Mouse (Mus musculus) embryonic facial prominence, embryonic 12.5 days (tissue): Measurements from ENCODE around the gene Nagpa. TPM values are rescaled to one million over a fixed set of nuclear protein-coding genes. Genes with fewer than 3 reads are reported as not detected.
A peak's percentile ranks its signal among the peaks of the same experiment; 100 is the strongest.

ENCODE experiments used
- ATAC-seq: fragments of 200-750 bp; cut with Nextera tagmentation; 2 replicates; pipeline ENCODE4 v1.8.0; 2017; ENCODE audit not compliant: insufficient number of reproducible peaks, insufficient read depth, low FRiP score, low TSS enrichment
- H3K27ac ChIP-seq: fragments of 300-500 bp; sonication (generic); 2 replicates; pipeline ENCODE4 v1.5.1; 2016; ENCODE audit warnings: mild to moderate bottlenecking
- H3K27me3 ChIP-seq: fragments of 300-500 bp; sonication (generic); 2 replicates; pipeline ENCODE4 v1.6.1; 2016; ENCODE audit warnings: mild to moderate bottlenecking, moderate library complexity
- H3K36me3 ChIP-seq: fragments of 300-500 bp; sonication (generic); 2 replicates; pipeline ENCODE4 v1.6.1; 2016; ENCODE audit warnings: mild to moderate bottlenecking
- H3K4me1 ChIP-seq: fragments of 300-500 bp; sonication (generic); 2 replicates; pipeline ENCODE4 v1.6.1; 2016
- H3K4me2 ChIP-seq: fragments of 300-500 bp; sonication (generic); replicated peaks from 2 replicates; pipeline ENCODE4 v1.6.1; 2016; ENCODE audit warnings: mild to moderate bottlenecking, moderate library complexity
- H3K4me3 ChIP-seq: fragments of 300-500 bp; sonication (generic); 2 replicates; pipeline ENCODE4 v1.5.1; 2016; ENCODE audit warnings: mild to moderate bottlenecking
- H3K9ac ChIP-seq: fragments of 300-500 bp; sonication (generic); 2 replicates; pipeline ENCODE4 v1.6.1; 2016; ENCODE audit warnings: mild to moderate bottlenecking, moderate library complexity
- H3K9me3 ChIP-seq: fragments of 300-500 bp; sonication (generic); 2 replicates; pipeline ENCODE4 v1.6.1; 2016; ENCODE audit warnings: mild to moderate bottlenecking, moderate library complexity
- WGBS: fragments of 180-500 bp; shearing (Covaris S2); methylation state at CpG from one replicate; pipeline ENCODE4 v1.1.7; 2016; 5-methylcytosine and 5-hydroxymethylcytosine counted together
- polyA plus RNA-seq: library from polyadenylated mRNA; unstranded; fragments of >200 nt; fragmentation: Nextera tagmentation; extraction: Ambion mirVana; gene quantifications from 2 replicates; pipeline ENCODE4 v1.2.1, GENCODE M21; 2016

Nagpa gene
- polyA plus RNA-seq, 1 experiment from 2014 or later: 17.1 TPM

GRCm38 (mm10) chr16:5222140-5222539 is 18.3 kb upstream of the Nagpa start, which contains the start of gene AU021092:
Gene AU021092, minus strand, starts transcription at chr16:5222299.
- 72% methylated on average over 6 of the region's 6 CpGs for WGBS
- Histone ChIP-seq H3K36me3 (no peaks in the 10 kb centered on the region), H3K4me2 (no peak within 1 kb of the TSS), H3K27ac (no peak within 1 kb of the TSS), H3K4me3 (no peak within 1 kb of the TSS), H3K4me1 (no peaks in the 10 kb centered on the region), H3K27me3 (no peaks in the 10 kb centered on the region), H3K9me3 (no peaks in the 10 kb centered on the region), H3K9ac (no peak within 1 kb of the TSS)
- no peak for ATAC-seq

DNA sequence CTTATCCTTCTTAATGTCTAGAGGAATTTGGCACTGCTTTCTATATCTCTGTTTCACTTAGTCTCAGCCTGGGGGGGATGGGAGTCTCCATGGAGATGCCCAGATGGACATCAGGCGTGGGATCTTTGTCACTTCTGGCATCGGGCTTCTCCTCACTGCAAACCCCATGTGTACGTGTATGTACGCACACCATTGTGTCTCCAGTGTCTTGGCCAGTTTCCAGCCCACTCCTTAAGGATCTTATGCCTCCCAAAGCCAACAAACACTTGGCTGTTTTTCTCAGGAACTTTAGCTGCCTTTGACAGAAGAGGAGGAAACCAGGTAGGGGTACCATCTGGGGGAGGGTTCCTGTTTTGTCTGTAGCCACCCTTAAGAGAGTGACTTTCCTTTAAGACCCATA is 17.6 kb upstream of the Nagpa start:
- no peaks in the 10 kb centered on the region for H3K36me3 ChIP-seq
- ATAC-seq: no peak
- WGBS: 69% methylated on average over 4 of the region's 4 CpGs
- no peaks in the 10 kb centered on the region for H3K27me3 ChIP-seq
- H3K4me3 ChIP-seq: no peak overlapping the region
- no peak overlapping the region for H3K4me2 ChIP-seq
- H3K9me3 ChIP-seq: no peaks in the 10 kb centered on the region
- no peaks in the 10 kb centered on the region for H3K4me1 ChIP-seq
- no peak overlapping the region for H3K9ac ChIP-seq
- no peak overlapping the region for H3K27ac ChIP-seq

DNA sequence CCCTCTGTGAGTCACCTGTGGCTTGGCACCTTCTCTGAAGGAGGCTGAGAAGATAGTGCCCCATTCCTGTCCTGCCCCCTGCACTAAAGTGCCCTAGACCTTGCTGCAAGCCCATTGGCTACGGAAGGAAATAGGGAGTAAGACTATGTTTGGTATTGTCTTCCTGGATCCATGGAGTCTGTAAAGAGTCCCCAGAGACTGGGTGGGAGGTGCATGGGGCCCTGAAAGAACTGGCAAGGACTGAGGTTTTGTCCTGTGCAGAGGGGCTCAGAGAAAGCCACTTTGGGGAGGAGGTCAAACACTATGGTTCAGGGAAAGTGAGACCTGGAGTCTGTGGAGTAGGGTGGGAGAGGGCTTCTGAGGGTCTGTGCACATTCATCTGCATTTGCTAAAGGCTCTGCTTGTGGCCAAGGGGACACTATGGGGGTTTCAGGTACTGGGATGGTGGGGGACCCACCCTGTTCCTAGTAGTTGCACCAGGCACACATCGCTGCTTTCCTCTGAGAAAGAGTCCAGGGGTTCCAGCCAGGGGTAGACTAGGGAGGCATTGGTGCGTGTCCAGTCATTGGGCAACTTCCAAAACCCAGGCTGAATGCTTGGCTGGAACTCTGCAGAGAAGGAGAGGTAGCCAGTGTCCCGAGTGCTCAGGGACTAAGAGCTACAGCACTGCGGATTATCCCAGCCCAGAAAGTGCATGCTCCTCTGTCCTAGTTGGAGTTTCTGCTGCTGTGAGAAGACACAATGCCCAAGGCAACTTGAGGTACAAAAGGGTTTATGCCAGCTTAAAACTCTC is 13.7 kb upstream of the Nagpa start:
- H3K4me2 ChIP-seq: no peak overlapping the region
- H3K9ac ChIP-seq: no peak overlapping the region
- ATAC-seq: no peak
- no peaks in the 10 kb centered on the region for H3K27me3 ChIP-seq
- H3K4me3 ChIP-seq: no peak overlapping the region
- H3K9me3 ChIP-seq: no peaks in the 10 kb centered on the region
- H3K36me3 ChIP-seq: no peaks in the 10 kb centered on the region
- no peaks in the 10 kb centered on the region for H3K4me1 ChIP-seq
- no peak overlapping the region for H3K27ac ChIP-seq
- 67% methylated on average over 5 of the region's 5 CpGs for WGBS

DNA sequence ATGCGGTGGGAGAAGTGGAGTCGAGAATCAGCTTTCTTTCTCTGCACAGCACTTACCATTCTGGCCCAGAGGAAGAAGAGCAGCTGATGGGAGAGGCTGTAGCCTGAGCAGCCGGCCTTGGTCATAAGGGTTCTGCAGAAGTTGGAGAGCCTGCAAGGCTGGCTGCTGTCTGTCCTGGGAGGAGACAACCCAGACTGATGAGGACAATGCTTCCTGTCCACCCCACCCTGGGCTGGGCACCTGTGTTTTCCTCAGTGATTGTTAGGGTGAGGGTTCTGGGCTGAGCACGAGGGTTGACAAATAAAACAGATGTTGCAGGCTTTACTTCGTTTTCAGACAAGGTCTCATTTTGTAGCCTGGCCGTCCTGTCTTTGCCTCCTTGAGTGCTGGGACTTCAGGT is 12.9 kb upstream of the Nagpa start:
- H3K9me3 ChIP-seq: no peaks in the 10 kb centered on the region
- no peak overlapping the region for H3K9ac ChIP-seq
- 66% methylated on average over 6 of the region's 6 CpGs for WGBS
- H3K27me3 ChIP-seq: no peaks in the 10 kb centered on the region
- H3K4me3 ChIP-seq: no peak overlapping the region
- H3K4me2 ChIP-seq: no peak overlapping the region
- no peaks in the 10 kb centered on the region for H3K4me1 ChIP-seq
- H3K36me3 ChIP-seq: no peaks in the 10 kb centered on the region
- no peak overlapping the region for H3K27ac ChIP-seq
- no peak for ATAC-seq

DNA sequence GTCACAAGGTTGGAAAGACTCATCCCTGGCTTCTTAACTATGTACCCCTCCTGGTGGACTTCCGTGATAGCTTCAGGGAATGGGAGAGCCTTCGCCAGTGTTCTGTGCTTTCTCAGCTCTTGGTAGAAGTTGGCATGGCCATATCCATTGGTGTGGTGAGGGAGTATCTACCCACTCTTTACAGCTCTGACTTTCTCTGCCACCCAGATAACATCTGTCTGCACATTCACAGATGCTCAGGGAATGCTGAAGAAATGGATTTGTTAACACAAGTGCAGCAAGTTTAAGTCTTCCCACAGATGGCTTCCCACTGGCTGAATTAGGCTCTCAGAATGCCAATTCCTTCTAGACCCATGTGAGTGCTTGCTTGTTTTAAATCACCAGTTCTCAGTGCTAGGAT is 10.3 kb upstream of the Nagpa start:
- Histone ChIP-seq H3K9me3 (no peaks in the 10 kb centered on the region), H3K27ac (no peak overlapping the region), H3K36me3 (no peaks in the 10 kb centered on the region), H3K9ac (no peak overlapping the region), H3K4me1 (no peaks in the 10 kb centered on the region), H3K4me3 (no peak overlapping the region), H3K4me2 (no peak overlapping the region), H3K27me3 (no peaks in the 10 kb centered on the region)
- ATAC-seq: no peak
- 89% methylated on average over 2 of the region's 2 CpGs for WGBS

GRCm38 (mm10) chr16:5212150-5212549 is 8.3 kb upstream of the Nagpa start:
- H3K9ac ChIP-seq: no peak overlapping the region
- no peak overlapping the region for H3K4me2 ChIP-seq
- ATAC-seq: no peak
- no peaks in the 10 kb centered on the region for H3K4me1 ChIP-seq
- 79% methylated on average over 3 of the region's 3 CpGs for WGBS
- no peak overlapping the region for H3K4me3 ChIP-seq
- no peaks in the 10 kb centered on the region for H3K9me3 ChIP-seq
- no peak overlapping the region for H3K27ac ChIP-seq
- H3K36me3 ChIP-seq: no peaks in the 10 kb centered on the region
- H3K27me3 ChIP-seq: no peaks in the 10 kb centered on the region

DNA sequence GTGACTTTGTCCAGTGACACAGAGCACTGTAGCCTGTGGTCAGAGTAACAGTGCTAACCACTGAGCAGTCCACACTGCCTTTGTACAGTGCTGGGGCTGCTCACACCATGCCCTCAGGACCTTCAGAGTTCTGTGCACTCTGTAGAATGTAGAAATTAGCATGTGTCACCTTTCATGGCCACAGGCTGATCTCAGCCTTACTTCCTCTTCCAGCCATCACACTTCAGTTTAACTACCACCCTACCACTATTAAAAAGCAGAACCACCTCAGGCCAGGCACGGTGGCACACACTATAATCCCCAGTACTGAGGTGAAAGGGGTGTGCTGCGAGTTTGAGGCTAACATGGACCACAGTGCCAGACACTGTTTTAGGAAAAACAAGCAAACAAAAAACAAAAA is 6.6 kb upstream of the Nagpa start:
- Histone ChIP-seq H3K27me3 (no peaks in the 10 kb centered on the region), H3K36me3 (no peaks in the 10 kb centered on the region), H3K4me1 (no peaks in the 10 kb centered on the region), H3K4me2 (no peak overlapping the region), H3K9me3 (no peaks in the 10 kb centered on the region), H3K9ac (no peak overlapping the region), H3K27ac (no peak overlapping the region), H3K4me3 (no peak overlapping the region)
- WGBS: 77% methylated on average over 2 of the region's 2 CpGs
- no peak for ATAC-seq

- Histone ChIP-seq H3K4me3 (no peak overlapping the region), H3K4me1 (peaks cover 7% of the 10 kb centered on the region), H3K27me3 (no peaks in the 10 kb centered on the region), H3K9ac (no peak overlapping the region), H3K9me3 (no peaks in the 10 kb centered on the region), H3K36me3 (no peaks in the 10 kb centered on the region), H3K27ac (no peak overlapping the region), H3K4me2 (no peak overlapping the region)
- no peak for ATAC-seq
- 72% methylated on average over 5 of the region's 5 CpGs for WGBS
Measured at GRCm38 (mm10) chr16:5206051-5206450, 2.2 kb upstream of the Nagpa start.

DNA sequence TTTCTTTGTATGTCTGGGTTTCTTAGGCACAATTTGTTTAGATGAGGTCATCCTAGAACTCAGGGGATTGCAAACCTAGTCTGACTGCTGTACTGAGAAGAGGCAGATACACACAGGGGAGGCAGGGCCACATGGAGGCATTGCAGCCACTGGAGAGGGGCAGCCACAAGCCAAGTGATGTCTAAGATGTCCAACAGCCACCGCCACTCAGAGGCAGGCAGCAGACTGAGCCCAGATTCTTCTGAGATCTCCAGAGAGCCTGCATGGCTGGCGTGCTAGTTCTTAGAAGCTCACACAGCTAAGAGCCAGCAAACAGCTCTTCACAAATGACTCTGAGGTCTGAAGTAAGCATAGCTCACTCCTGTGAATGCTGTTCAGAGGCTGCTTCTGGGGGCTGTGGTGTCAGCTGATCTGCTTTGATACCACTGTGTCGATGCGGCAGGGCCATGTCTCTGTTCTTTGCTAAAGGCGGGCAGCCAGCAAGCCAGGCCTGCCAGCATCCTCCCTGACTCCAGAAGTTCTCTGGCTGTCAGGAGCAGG is 1.7 kb upstream of the Nagpa start:
- no peak for ATAC-seq
- Histone ChIP-seq H3K4me3 (no peak overlapping the region), H3K9me3 (no peaks in the 10 kb centered on the region), H3K27ac (no peak overlapping the region), H3K27me3 (no peaks in the 10 kb centered on the region), H3K36me3 (no peaks in the 10 kb centered on the region), H3K4me2 (no peak overlapping the region), H3K4me1 (peaks cover 7% of the 10 kb centered on the region), H3K9ac (no peak overlapping the region)
- 86% methylated on average over 5 of the region's 5 CpGs for WGBS

- Histone ChIP-seq H3K4me3 (peak overlapping the region; percentile 86), H3K27me3 (no peaks in the 10 kb centered on the region), H3K9ac (peak overlapping the region; percentile 66), H3K4me1 (peaks cover 7% of the 10 kb centered on the region), H3K9me3 (no peaks in the 10 kb centered on the region), H3K27ac (no peak overlapping the region), H3K36me3 (0 out of 2 replicates have a peak, but pooled peaks cover 6% of the 10 kb centered on the region), H3K4me2 (peak overlapping the region; percentile 98)
- ATAC-seq: peak; percentile 30; the same call in 1 of the 2 replicates
- 1% methylated on average over 36 of the region's 36 CpGs for WGBS
Measured at GRCm38 (mm10) chr16:5203200-5203599, 612 bp downstream of the Nagpa start.

- Histone ChIP-seq H3K9ac (no peak overlapping the region), H3K27me3 (no peaks in the 10 kb centered on the region), H3K9me3 (no peaks in the 10 kb centered on the region), H3K4me3 (peak overlapping the region; percentile 86), H3K4me1 (peaks cover 7% of the 10 kb centered on the region), H3K27ac (no peak overlapping the region), H3K36me3 (0 out of 2 replicates have a peak, but pooled peaks cover 7% of the 10 kb centered on the region), H3K4me2 (peak overlapping the region; percentile 98)
- WGBS: 16% methylated on average over 4 of the region's 4 CpGs
- no peak for ATAC-seq
Measured at GRCm38 (mm10) chr16:5202681-5203080, 1.1 kb downstream of the Nagpa start.

DNA sequence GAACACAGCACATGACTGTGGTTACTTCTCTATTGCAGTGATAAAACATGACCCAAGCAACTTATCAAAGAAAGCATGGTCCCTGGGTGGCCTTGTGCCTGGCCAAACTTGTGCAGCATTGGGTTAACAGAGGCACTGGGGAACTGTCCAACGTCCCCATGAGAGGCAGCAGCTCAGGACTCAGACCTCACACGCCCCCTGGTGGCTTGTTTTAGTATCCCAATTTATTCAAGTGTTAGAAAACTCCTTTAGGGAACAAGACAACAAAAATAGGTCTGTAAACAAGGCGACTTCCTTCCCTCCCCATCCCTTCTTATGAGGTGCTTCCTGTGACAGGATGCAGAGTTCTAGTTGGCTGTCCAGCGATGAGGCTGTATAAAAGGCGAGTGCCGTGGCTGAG is 8.7 kb downstream of the Nagpa start:
- Histone ChIP-seq H3K4me1 (no peaks in the 10 kb centered on the region), H3K36me3 (0 out of 2 replicates have a peak, but pooled peaks cover 9% of the 10 kb centered on the region), H3K9me3 (no peaks in the 10 kb centered on the region), H3K9ac (no peak overlapping the region), H3K27ac (no peak overlapping the region), H3K4me2 (no peak overlapping the region), H3K27me3 (no peaks in the 10 kb centered on the region), H3K4me3 (no peak overlapping the region)
- 33% methylated on average over 6 of the region's 6 CpGs for WGBS
- no peak for ATAC-seq
